Mouse (Mus musculus) gastrocnemius, adult 18-20 months (tissue): ENCODE measurements around the gene Prpf31. TPM values are rescaled to one million over a fixed set of nuclear protein-coding genes. Genes with fewer than 3 reads are reported as not detected.

Experiments
- DNase-seq: peaks from one replicate; pipeline ENCODE4 v3.0.0; 2021; ENCODE audit warnings: low spot score
- total RNA-seq, 2 experiments: library from RNA; stranded (reverse); gene quantifications; 2 replicates each; pipeline ENCODE4 v1.2.3; 2021

Prpf31 gene
- total RNA-seq, 2 experiments from 2014 or later, result 21.9 to 22.1 TPM

GRCm38 (mm10) chr7:3617242-3617995, 12.4 kb upstream of the Prpf31 start, which contains the start of gene Ndufa3:
Gene Ndufa3 (plus strand): TSS chr7:3617373.
- DNase-seq, result peak; percentile 88

- DNase-seq, result no peak
Observed at GRCm38 (mm10) chr7:3629030-3629429, 755 bp upstream of the Prpf31 start.

DNA sequence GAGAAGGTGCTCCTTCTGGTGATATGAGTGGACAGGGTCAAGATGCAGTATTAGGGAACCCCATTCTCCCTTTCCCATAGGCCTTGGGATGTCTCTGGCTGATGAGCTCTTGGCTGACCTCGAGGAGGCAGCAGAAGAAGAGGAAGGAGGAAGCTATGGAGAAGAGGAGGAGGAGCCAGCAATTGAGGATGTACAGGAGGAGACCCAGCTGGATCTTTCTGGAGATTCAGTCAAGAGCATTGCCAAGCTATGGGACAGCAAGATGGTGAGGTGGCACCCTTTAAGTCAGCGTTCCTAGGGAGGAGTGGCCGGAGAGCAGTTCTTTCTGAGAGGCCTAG, 662 bp downstream of the Prpf31 start:
- no peak for DNase-seq

- no peak for DNase-seq
Observed at GRCm38 (mm10) chr7:3643412-3643811, 13.6 kb downstream of the Prpf31 start.

DNA sequence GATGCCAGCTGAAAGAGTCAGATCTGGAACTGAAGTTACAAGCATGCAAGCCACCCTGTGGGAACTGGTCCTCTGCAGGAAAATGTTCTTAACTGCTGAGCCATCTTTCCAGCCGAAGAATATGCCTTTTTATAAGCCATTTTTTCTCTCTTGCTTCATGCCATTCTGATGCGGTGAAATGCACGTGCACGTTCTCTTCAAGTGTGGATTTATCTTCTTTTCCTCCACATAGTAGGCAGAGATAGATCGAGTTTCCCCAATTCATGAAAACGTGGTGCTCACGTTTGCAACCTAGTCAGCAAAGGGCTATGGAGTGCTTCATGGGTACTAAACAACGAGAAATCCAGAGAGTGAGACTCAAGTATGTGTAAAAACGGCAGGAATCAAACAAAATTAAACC, 14.1 kb downstream of the Prpf31 start:
- DNase-seq, result no peak

DNA sequence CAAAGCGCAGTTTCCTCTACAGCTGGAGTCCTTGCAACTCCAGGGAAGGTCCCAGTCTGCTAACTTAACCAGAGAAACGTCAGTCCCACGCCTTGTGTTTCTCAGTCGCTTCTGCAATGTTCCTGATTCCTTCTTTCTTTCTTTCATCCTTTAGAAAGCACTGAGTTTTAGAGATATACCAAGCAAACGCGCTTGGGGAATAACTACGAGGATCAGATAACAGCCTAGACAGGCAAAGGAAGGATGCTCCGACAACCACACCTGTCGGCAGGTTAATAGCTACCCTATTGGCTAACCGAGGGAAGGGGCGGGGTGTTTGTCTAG, 14.5 kb downstream of the Prpf31 start:
- no peak for DNase-seq

GRCm38 (mm10) chr7:3644672-3645487, 15.1 kb downstream of the Prpf31 start, which contains the start of gene Cnot3:
Gene Cnot3 (plus strand): TSS chr7:3645268.
- DNase-seq, result peak; percentile 99

- peak; percentile 14 for DNase-seq
Observed at GRCm38 (mm10) chr7:3645488-3646025, 15.8 kb downstream of the Prpf31 start.

DNA sequence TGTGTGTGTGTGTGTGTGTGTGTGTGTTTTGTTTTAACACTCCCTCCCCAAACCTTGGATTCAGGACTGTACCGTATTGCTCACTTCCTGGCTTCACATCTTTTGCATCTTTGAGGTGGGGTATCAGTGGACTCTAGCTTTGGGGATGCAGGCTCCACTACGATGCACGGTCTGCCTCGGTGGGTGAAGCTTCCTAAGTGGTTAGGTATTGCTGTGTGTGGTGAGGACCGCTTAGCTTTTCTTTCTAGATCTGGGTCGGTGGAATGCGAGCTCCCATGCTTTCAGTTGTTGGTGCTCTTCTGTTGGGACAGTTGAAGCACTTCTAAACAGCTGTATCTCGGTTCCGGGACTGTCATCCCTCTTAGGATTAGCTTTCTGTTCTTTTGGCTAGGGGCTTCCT, 16.4 kb downstream of the Prpf31 start:
- no peak for DNase-seq

- DNase-seq, result no peak
Observed at GRCm38 (mm10) chr7:3646641-3647040, 16.9 kb downstream of the Prpf31 start.

DNA sequence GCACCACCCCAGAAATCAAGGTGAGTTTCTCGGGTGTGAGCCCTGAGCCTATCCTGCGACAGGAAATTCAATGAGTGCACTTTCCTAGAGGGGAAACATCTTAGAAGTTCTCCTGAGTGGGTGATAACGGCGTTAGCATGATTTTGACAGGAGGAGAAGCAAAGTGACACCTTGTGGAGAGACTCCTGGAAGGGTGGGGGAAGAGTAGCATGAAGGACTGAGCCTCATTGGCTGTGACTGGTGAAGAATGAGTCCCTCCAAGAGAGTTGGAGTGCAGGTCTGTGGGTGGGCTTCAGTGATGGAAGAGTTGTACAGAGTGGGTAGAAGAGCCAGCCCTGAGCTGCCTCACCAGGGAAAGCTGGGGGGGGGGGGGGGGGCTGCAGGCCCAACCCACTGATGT, 27.2 kb downstream of the Prpf31 start:
- no peak for DNase-seq

- DNase-seq, result no peak
Observed at GRCm38 (mm10) chr7:3658578-3658977, 28.8 kb downstream of the Prpf31 start.

GRCm38 (mm10) chr7:3664524-3665214, 34.9 kb downstream of the Prpf31 start:
- no peak for DNase-seq

DNA sequence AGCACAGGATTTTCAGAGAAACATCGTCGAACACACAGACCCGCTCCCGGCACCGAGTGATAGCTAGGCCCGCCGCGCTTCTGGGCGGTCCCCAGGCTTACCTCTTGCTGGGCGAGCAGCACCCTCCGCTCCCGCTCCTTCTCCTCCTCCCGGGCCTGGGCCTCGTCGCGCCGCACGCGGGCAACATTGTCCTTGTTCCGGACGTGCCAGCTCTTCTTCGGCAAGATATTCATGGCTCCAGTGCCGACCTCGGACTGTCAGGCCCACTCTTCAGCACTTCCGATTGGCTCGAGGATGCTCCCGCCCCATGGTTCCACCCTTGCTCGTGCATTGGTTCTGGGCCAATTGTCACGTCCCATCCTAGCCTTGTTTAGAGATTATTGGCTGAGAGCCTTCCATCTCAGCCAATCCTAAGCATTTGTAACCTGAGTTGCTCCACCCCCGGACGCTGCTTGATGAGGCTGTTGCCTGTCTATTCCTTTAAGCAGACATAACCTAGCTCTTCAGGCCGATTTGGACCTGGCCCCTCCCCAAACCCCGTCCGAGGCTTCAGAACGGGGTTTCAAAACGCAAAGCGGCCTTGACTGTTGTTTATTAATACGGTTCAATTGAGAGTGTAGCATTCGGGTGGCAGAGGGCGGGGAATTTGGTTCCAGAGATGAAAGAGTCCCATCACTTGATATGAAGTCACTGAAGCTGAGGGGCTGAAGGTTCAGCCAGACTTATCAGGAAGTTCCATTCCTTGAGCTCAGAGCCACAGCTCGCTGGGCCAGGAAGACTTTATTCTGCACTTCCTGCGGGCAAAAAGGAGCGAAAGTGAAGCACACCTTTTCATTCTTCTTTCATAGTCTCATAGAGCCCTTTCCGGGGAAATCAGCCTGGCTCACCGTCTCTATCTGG, 35.7 kb downstream of the Prpf31 start, which contains the start of gene Leng1:
Gene Leng1, minus strand, starts transcription at position 626 of the 900 bp plus-strand sequence.
- peak; percentile 99 for DNase-seq

DNA sequence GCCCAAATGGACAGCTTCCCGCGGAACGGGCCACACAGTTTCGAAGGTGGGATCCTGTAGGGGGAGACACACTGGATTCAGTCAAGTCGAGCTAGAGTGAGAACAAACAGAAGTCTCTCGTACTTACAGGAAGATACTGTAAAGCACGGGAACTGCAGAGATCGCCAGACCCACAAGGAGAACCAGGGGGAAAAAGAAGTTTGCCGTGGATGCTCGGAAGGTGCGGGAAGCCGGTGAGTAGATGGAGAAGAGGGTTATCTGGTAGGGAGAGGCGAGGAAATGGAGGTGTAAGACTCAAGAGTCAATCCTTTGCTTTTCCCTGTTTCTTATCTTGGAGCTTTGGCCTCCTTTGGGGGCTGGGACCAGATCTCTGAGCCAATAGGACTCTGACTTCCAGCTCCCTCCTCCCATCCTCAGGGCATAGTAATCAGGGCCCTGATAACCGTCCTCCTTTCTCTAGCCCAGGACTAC, 37.2 kb downstream of the Prpf31 start:
- no peak for DNase-seq

DNA sequence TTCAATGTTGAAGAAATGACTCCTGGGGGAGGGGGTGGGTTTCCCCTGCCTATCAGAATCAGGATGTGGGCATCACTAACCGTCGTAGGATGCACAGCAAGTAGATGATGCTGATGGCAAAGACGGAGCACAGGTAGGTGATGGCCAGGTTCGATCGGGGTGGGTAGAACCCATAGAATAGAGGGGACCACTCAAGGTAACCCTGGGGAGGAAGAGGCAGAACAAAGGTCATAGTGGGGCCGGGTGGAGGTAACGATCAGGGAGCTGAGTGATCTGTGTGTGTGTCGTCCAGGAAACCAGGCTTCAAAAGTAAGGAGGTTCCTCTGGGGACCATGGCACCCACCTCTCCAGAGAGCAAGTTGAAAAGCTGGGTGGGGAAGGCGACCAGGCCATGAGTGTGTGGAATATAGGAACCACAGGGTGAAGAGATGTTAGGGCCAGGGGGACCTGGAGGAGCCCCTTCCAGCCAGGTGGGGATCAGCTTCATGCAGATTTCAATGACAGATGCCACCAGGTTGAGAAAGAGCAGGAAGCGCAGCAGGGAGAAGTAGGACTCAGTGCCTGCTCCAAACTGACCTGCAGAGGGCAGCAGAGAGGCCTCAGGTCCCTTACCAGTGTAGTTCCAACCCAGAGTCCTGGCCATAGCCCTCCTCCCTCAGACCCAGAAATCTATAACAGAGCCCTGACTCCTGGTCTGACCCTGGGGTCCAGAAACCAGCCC, 44.9 kb downstream of the Prpf31 start:
- DNase-seq, result peak; percentile 78

DNA sequence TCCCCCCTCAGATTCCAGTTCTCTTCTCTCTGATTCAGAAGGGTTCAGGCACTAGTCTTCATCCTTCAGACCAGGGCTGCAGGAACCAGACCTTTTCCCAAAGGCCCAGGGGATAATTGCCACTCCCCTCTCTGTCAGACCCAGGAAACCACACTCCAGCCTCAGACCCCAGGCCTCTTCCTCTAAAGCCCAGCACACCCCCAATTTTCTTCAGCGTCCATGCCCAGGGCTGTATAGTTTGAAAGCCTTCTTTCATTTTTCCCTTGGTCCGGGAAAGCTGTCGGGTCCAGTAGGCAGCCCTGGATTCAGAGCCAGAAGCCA, 45.4 kb downstream of the Prpf31 start:
- DNase-seq, result no peak

DNA sequence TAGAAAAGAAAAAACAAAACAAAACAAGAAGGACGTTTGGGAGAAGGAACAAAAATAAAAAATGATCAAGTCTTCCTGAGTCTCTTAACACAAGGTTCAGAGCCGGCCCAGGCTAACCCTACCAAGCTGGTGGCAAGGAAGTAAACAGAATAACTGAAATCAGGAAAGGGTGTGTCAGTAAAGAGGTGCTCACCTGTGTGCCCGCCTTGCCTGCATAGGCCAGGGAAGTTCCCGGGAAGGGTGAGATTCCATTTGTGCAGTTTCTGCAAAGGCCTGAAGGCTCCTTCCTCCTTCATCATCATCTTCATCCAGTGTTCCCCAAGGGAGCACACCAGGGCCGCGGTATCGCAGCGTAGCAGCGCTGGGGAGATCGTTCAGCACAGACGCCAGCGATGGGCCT, 46.6 kb downstream of the Prpf31 start:
- no peak for DNase-seq

DNA sequence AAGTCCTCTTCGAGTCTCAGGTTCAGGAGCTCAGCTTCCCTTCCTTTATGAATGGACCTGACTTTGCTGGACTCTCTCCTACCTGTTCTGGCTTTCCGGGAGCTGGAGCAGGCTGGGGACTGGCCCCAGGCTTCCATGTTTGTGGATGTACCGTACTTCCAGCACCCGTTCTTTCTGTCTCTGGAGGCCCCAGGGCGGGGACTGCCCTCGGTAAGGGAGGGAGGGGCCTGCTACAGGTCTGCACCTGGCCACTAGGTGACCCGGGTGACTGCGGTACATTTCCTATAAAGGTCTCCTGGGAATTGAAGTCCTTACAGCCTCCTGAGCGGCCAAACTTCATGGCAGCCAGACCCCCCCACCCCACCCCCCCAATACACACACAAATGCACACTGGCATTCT, 47.6 kb downstream of the Prpf31 start, which contains the start of gene Tmc4:
Gene Tmc4, minus strand, starts transcription at position 212 of the 400 bp plus-strand sequence.
- DNase-seq, result no peak

GRCm38 (mm10) chr7:3683908-3684550, 54.2 kb downstream of the Prpf31 start:
- DNase-seq, result no peak
